Mouse (Mus musculus) spleen, postnatal 4 days (tissue): ENCODE data around the gene Bmf.

Source experiments
- DNase-seq, 2 experiments: peaks; one replicate each; pipeline ENCODE4 v3.0.0; 2022; ENCODE audit warnings: low spot score in 2 of 2

The Bmf gene

GRCm38 (mm10) chr2:118480886-118481285, 68.6 kb downstream of the Bmf start:
- DNase-seq: no peak

GRCm38 (mm10) chr2:118479550-118479909, 70.0 kb downstream of the Bmf start, which contains the start of gene Srp14:
TSS of gene Srp14 (minus strand) at chr2:118479711.
- peak; percentile 91 to 96 for DNase-seq

DNA sequence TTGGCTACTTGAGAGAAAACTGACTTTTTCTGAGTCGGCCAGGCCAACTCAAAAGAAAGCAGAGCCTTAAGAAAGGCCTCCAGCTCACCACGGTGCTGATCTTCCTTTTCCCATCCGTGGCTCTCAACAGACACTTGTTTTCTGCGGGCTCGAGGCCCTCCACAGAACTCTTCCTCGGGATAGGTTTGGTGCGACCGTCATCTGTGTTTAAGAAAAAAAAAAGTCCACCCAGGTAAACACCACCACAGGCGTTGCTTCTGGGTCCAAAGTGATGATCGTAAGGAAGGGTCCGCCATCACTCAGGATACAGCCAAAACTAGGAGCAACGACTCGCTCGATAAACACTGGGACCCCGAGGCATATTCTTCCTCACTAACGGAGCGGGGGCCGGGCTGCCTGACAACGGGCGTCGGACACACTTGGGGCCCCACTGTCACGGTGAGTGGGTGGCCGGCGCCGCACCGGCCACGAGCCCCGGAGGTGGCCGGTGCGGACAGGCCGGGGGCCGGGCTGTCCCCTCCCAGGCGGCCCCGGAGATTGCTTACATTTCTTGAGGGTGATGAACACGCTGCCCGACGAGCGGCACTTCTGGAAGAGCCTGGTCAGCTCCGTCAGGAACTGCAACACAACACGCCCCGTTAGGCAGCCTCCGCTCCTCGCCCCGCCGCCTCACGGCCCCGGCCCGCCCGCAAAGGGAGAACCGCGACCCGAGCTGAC, 70.5 kb downstream of the Bmf start:
- DNase-seq: no peak
